ENCODE assay signal across 9 mouse cellular contexts in the genomic region with DNA sequence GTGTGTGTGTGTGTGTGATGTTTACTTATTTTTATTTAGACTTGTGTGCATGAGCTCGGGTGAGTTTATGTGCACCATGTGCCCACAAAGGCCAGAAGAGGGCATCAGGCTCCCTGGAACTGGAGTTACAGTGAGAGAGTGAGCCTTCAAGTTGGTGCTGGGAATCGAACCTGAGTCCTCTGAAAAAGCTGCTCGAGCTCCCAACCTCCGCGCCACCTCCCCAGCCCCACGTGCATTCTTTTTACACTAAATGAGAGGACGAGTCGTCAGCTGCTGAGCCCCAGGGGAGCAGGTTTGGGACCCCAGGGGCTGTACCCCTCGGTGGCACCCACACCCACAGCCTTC. TPM values are rescaled to one million over a fixed set of nuclear protein-coding genes. Genes with fewer than 3 reads are reported as not detected.
A peak's percentile ranks its signal among the peaks of the same experiment; 100 is the strongest.
DNase-seq lines count a peak whose midpoint lies in the region; ATAC-seq and TF ChIP-seq lines count a peak whose summit lies in the region.
"Had no signal": no experiment of that assay in that cellular context is flagged by ENCODE, and none has a peak within 500 bp of the region (broad histone marks: within the 10 kb centered on the region; RNA-seq: fewer than 3 reads in every experiment).

No protein-coding gene starts in this region.

- H3K4me1 ChIP-seq in brown adipose tissue, adult 24 weeks (ENCODE audit: control insufficient read depth, insufficient read depth, insufficient read length, low read length) = peaks cover 9% of the 10 kb centered on the region
- H3K4me1 ChIP-seq in hindbrain, postnatal 0 days (ENCODE audit: insufficient read depth, low read length) = peaks cover 14% of the 10 kb centered on the region

- 2% methylated on average over 9 of the region's 9 CpGs for WGBS in hindbrain, postnatal 0 days

- H3K9ac ChIP-seq in hindbrain, postnatal 0 days (replicated peaks; ENCODE audit: low read length) = peak overlapping the region; percentile 87

- peaks cover 15% of the 10 kb centered on the region; the same call in 1 of the 2 replicates for H3K36me3 ChIP-seq in hindbrain, postnatal 0 days (ENCODE audit: insufficient read depth, low read length)
- no peaks in the 10 kb centered on the region for H3K36me3 ChIP-seq in myocyte (ENCODE audit: control insufficient read depth, insufficient read depth)

- DNase-seq in left cerebral cortex, adult 2 months (ENCODE audit: extremely low spot score in 1 of 2, low spot score in 2 of 2) = no peak
- DNase-seq in left cerebral cortex, postnatal 10 days (ENCODE audit: extremely low spot score in 1 of 2, low spot score in 2 of 2) = no peak
- DNase-seq in hindbrain, postnatal 0 days (ENCODE audit: low spot score) = peak; percentile 46
- DNase-seq in frontal cortex, adult 2 months (ENCODE audit: extremely low spot score in 1 of 2, low spot score in 1 of 2) = no peak
- DNase-seq in right cerebral cortex, postnatal 14 days = no peak
- DNase-seq in left cerebral cortex, postnatal 4 days = no peak

- no peaks in the 10 kb centered on the region for H3K9me3 ChIP-seq in hindbrain, postnatal 0 days (ENCODE audit: low read length)

- H3K79me2 ChIP-seq in myocyte (ENCODE audit: control insufficient read depth, insufficient read depth) = peaks cover 58% of the 10 kb centered on the region

- H3K27me3 ChIP-seq in hindbrain, postnatal 0 days (ENCODE audit: insufficient read depth, low read length) = no peaks in the 10 kb centered on the region
- H3K27me3 ChIP-seq in myocyte (ENCODE audit: control insufficient read depth, insufficient read depth, insufficient read length) = no peaks in the 10 kb centered on the region

- TF ChIP-seq CTCF in left cerebral cortex, adult 2 months (IDR thresholded peaks at IDR 0.05) = no peak
- peak; percentile 25 for TF ChIP-seq CTCF in hindbrain, postnatal 0 days (IDR thresholded peaks at IDR 0.05; ENCODE audit: low read depth)

- H3ac ChIP-seq in myocyte (ENCODE audit: control insufficient read depth, insufficient read length) = no peak overlapping the region

- peak overlapping the region; percentile 82 for H3K4me3 ChIP-seq in left cerebral cortex, adult 2 months
- peak overlapping the region; percentile 92 for H3K4me3 ChIP-seq in brown adipose tissue, adult 24 weeks (ENCODE audit: insufficient read depth, low read depth, low read length)
- peak overlapping the region; percentile 93 for H3K4me3 ChIP-seq in hindbrain, postnatal 0 days (ENCODE audit: low read length)
- peak overlapping the region; percentile 93 for H3K4me3 ChIP-seq in myocyte

- no peak; the same call in 1 of the 2 replicates for ATAC-seq in hindbrain, postnatal 0 days

- TF ChIP-seq POLR2A in myocyte (IDR thresholded peaks at IDR 0.05; ENCODE audit: insufficient read length, low read depth) = no peak

- H3K4me2 ChIP-seq in hindbrain, postnatal 0 days (ENCODE audit: low read depth, low read length) = peak overlapping the region; percentile 84
- H3K4me2 ChIP-seq in myocyte (ENCODE audit: low read depth) = peak overlapping the region; percentile 85

- H3K27ac ChIP-seq in left cerebral cortex, adult 2 months = peak overlapping the region; percentile 100
- H3K27ac ChIP-seq in brown adipose tissue, adult 24 weeks (replicated peaks; ENCODE audit: low read depth, low read length) = peak overlapping the region; percentile 88
- peak overlapping the region; percentile 90 for H3K27ac ChIP-seq in hindbrain, postnatal 0 days

- intact Hi-C loops in left cerebral cortex, adult 2 months (cut with DNase I) = loop anchor here (5.0 kb wide), 2 partner anchors 400 to 445 kb away; partner anchors contain the start of genes Cog6 and Ufm1
- intact Hi-C loops in left cerebral cortex, postnatal 10 days (cut with DNase I) = no loop called here
- intact Hi-C loops in left cerebral cortex, postnatal 4 days (cut with DNase I) = no loop called here

TF ChIP-seq in myocyte, 11 proteins besides CTCF, POLR2A, EP300 and RAD21:
- no peak for TF ChIP-seq MAX (IDR thresholded peaks at IDR 0.05; ENCODE audit: low read depth)
- no peak for TF ChIP-seq TCF12 (IDR thresholded peaks at IDR 0.05; ENCODE audit: insufficient read depth, poor library complexity, severe bottlenecking)
- no peak for TF ChIP-seq TCF3 (IDR thresholded peaks at IDR 0.05; ENCODE audit: insufficient read length, low read depth)
- no peak for TF ChIP-seq POLR2AphosphoS2 (IDR thresholded peaks at IDR 0.05; ENCODE audit: insufficient read length, low read depth)
- no peak for TF ChIP-seq E2F4 (IDR thresholded peaks at IDR 0.05; ENCODE audit: insufficient read depth)
- TF ChIP-seq MYOD1 (IDR thresholded peaks at IDR 0.05; ENCODE audit: control insufficient read depth in 1 of 3, insufficient read length in 2 of 3, low read depth in 2 of 3) = no peak
- no peak for TF ChIP-seq SRF (IDR thresholded peaks at IDR 0.05; ENCODE audit: control insufficient read depth, insufficient read length, low read depth)
- TF ChIP-seq MYOG (IDR thresholded peaks at IDR 0.05; ENCODE audit: control insufficient read depth in 1 of 3, insufficient read depth in 1 of 3, insufficient read length in 2 of 3, low read depth in 2 of 3) = no peak
- TF ChIP-seq REST (IDR thresholded peaks at IDR 0.05; ENCODE audit: insufficient read depth, insufficient read length) = no peak
- no peak for TF ChIP-seq USF1 (IDR thresholded peaks at IDR 0.05; ENCODE audit: low read depth)
- TF ChIP-seq CEBPB (IDR thresholded peaks at IDR 0.05; ENCODE audit: insufficient read depth, poor library complexity, severe bottlenecking) = no peak

RNA-seq across cellular contexts. Expression of gene Nhlrc3, which starts 0.5 kb away (rescaled TPM):
- total RNA-seq in left cerebral cortex, adult 2 months (2021) = 10 to 100 TPM in 1 of 2 experiments, 1 to 10 TPM in 1; 8.2 to 11.1 TPM
- total RNA-seq in left cerebral cortex, postnatal 10 days (2021) = 10 to 100 TPM in 1 of 2 experiments, 1 to 10 TPM in 1; 9.9 to 10.5 TPM
- polyA plus RNA-seq in brown adipose tissue, adult 24 weeks (2012; ENCODE audit: insufficient read depth, insufficient read length, missing spikeins) = 6.9 and 7.0 TPM in 2 replicates
- 13.5 and 14.4 TPM in 2 replicates for total RNA-seq in hindbrain, postnatal 0 days (2014; rRNA removed)
- 6.6 and 7.5 TPM in 2 replicates for polyA plus RNA-seq in hindbrain, postnatal 0 days (2015; fragmentation: Nextera tagmentation; extraction: Ambion mirVana)
- polyA plus RNA-seq in myocyte (2012; fragmentation: generic; extraction: Trizol) = 3.7 TPM
- polyA plus RNA-seq in frontal cortex, adult 2 months (2012; rRNA removed) = 8.2 and 9.7 TPM in 2 replicates
- total RNA-seq in left cerebral cortex, postnatal 4 days (2021) = 10 to 100 TPM; 14.0 to 14.5 TPM

RNA-seq across cellular contexts. Expression of gene Proser1, which starts 0.8 kb away (rescaled TPM):
- total RNA-seq in left cerebral cortex, adult 2 months (2021) = 10 to 100 TPM; 21.3 to 22.1 TPM
- total RNA-seq in left cerebral cortex, postnatal 10 days (2021) = 10 to 100 TPM; 22.1 to 24.6 TPM
- polyA plus RNA-seq in brown adipose tissue, adult 24 weeks (2012; ENCODE audit: insufficient read depth, insufficient read length, missing spikeins) = 4.5 and 7.4 TPM in 2 replicates
- total RNA-seq in hindbrain, postnatal 0 days (2014; rRNA removed) = 8.4 and 10.4 TPM in 2 replicates
- 14.7 and 14.8 TPM in 2 replicates for polyA plus RNA-seq in hindbrain, postnatal 0 days (2015; fragmentation: Nextera tagmentation; extraction: Ambion mirVana)
- 6.5 TPM for polyA plus RNA-seq in myocyte (2012; fragmentation: generic; extraction: Trizol)
- 17.9 and 18.1 TPM in 2 replicates for polyA plus RNA-seq in frontal cortex, adult 2 months (2012; rRNA removed)
- 10 to 100 TPM; 30.2 to 30.3 TPM for total RNA-seq in left cerebral cortex, postnatal 4 days (2021)

RNA-seq across cellular contexts. Expression of gene Stoml3, which starts 25.8 kb away (rescaled TPM):
- total RNA-seq in left cerebral cortex, adult 2 months (2021) = not detected
- under 1 TPM in 1 of 2 experiments, not detected in 1; 0.26 TPM for total RNA-seq in left cerebral cortex, postnatal 10 days (2021)
- not detected in 2 replicates for polyA plus RNA-seq in brown adipose tissue, adult 24 weeks (2012; ENCODE audit: insufficient read depth, insufficient read length, missing spikeins)
- 0.07 TPM in 1 of 2 replicates, not detected in the other for total RNA-seq in hindbrain, postnatal 0 days (2014; rRNA removed)
- polyA plus RNA-seq in hindbrain, postnatal 0 days (2015; fragmentation: Nextera tagmentation; extraction: Ambion mirVana) = not detected in 2 replicates
- not detected for polyA plus RNA-seq in myocyte (2012; fragmentation: generic; extraction: Trizol)
- polyA plus RNA-seq in frontal cortex, adult 2 months (2012; rRNA removed) = 12.9 and 24.9 TPM in 2 replicates
- not detected for total RNA-seq in left cerebral cortex, postnatal 4 days (2021)
- total RNA-seq: hematopoietic stem cell, adult 5-6 weeks had no signal
